27 mouse cellular contexts compared by ENCODE assay signal in genomic region chr12:98438080-98438479, GRCm38 (mm10).
DNase-seq lines count a peak whose midpoint lies in the region; ATAC-seq and TF ChIP-seq lines count a peak whose summit lies in the region.
"Had no signal": no experiment of that assay in that cellular context is flagged by ENCODE, and none has a peak within 500 bp of the region (broad histone marks: within the 10 kb centered on the region; RNA-seq: fewer than 3 reads in every experiment).

No protein-coding gene starts in this region.

- 78% methylated on average over 2 of the region's 2 CpGs for WGBS in hindbrain, postnatal 0 days
- WGBS in hindbrain, embryonic 13.5 days, result 76% methylated on average over 2 of the region's 2 CpGs
- 10% methylated on average over 2 of the region's 2 CpGs for WGBS in liver, adult 2 months
- 30% methylated on average over 2 of the region's 2 CpGs for WGBS in liver, postnatal 0 days (ENCODE audit: insufficient replicate concordance)
- 26% methylated on average over 2 of the region's 2 CpGs for WGBS in stomach, embryonic 15.5 days

- H3K4me2 ChIP-seq in hindbrain, postnatal 0 days (ENCODE audit: low read depth, low read length), result no peak overlapping the region
- no peak overlapping the region for H3K4me2 ChIP-seq in hindbrain, embryonic 13.5 days
- H3K4me2 ChIP-seq in liver, postnatal 0 days (ENCODE audit: low read depth, low read length), result no peak overlapping the region
- no peak overlapping the region for H3K4me2 ChIP-seq in stomach, embryonic 15.5 days
- H3K4me2 ChIP-seq: embryonic facial prominence, embryonic 15.5 days; forebrain, embryonic 13.5 days; limb, embryonic 13.5 days; liver, embryonic 12.5 days; lung, embryonic 14.5 days; midbrain, embryonic 15.5 days; neural tube, embryonic 15.5 days had no signal

- peaks cover 10% of the 10 kb centered on the region; the same call in 1 of the 2 replicates for H3K36me3 ChIP-seq in hindbrain, postnatal 0 days (ENCODE audit: insufficient read depth, low read length)
- H3K36me3 ChIP-seq in hindbrain, embryonic 13.5 days, result peaks cover 48% of the 10 kb centered on the region
- no peaks in the 10 kb centered on the region for H3K36me3 ChIP-seq in liver, adult 2 months (ENCODE audit: control insufficient read depth, insufficient read depth, low read length)
- no peaks in the 10 kb centered on the region for H3K36me3 ChIP-seq in liver, postnatal 0 days (replicated peaks; ENCODE audit: insufficient read depth, low read length)
- no peaks in the 10 kb centered on the region for H3K36me3 ChIP-seq in stomach, embryonic 15.5 days
- H3K36me3 ChIP-seq: embryonic facial prominence, embryonic 15.5 days; limb, embryonic 13.5 days; liver, embryonic 12.5 days had no signal

- no peaks in the 10 kb centered on the region for H3K9me3 ChIP-seq in hindbrain, postnatal 0 days (ENCODE audit: low read length)
- H3K9me3 ChIP-seq in hindbrain, embryonic 13.5 days, result no peaks in the 10 kb centered on the region
- no peaks in the 10 kb centered on the region for H3K9me3 ChIP-seq in liver, postnatal 0 days (ENCODE audit: low read length)
- H3K9me3 ChIP-seq in stomach, embryonic 15.5 days, result no peaks in the 10 kb centered on the region
- H3K9me3 ChIP-seq: embryonic facial prominence, embryonic 10.5 days; embryonic facial prominence, embryonic 15.5 days; forebrain, embryonic 13.5 days; limb, embryonic 13.5 days; liver, embryonic 12.5 days; midbrain, embryonic 10.5 days; midbrain, embryonic 15.5 days; neural tube, embryonic 15.5 days had no signal

- H3K4me3 ChIP-seq in hindbrain, postnatal 0 days (ENCODE audit: low read length), result no peak overlapping the region
- H3K4me3 ChIP-seq in hindbrain, embryonic 13.5 days, result no peak overlapping the region
- no peak overlapping the region for H3K4me3 ChIP-seq in liver, adult 2 months (ENCODE audit: insufficient read depth, low read depth, low read length)
- H3K4me3 ChIP-seq in liver, postnatal 0 days (ENCODE audit: low read depth, low read length), result no peak overlapping the region
- no peak overlapping the region for H3K4me3 ChIP-seq in stomach, embryonic 15.5 days (replicated peaks)
- H3K4me3 ChIP-seq: embryonic facial prominence, embryonic 10.5 days; embryonic facial prominence, embryonic 15.5 days; forebrain, embryonic 13.5 days; layer of hippocampus, adult 2 months; limb, embryonic 13.5 days; liver, embryonic 12.5 days; midbrain, embryonic 10.5 days; midbrain, embryonic 15.5 days; neural tube, embryonic 15.5 days had no signal

- no peak for TF ChIP-seq CTCF in hindbrain, postnatal 0 days (IDR thresholded peaks at IDR 0.05; ENCODE audit: low read depth)
- TF ChIP-seq CTCF in liver, adult 2 months (IDR thresholded peaks at IDR 0.05; ENCODE audit: low read depth, low read length), result no peak
- TF ChIP-seq CTCF in liver, postnatal 0 days (IDR thresholded peaks at IDR 0.05; ENCODE audit: low read depth), result no peak

- TF ChIP-seq EP300 in liver, postnatal 0 days (IDR thresholded peaks at IDR 0.05; ENCODE audit: low read depth), result no peak

- DNase-seq in hindbrain, postnatal 0 days (ENCODE audit: low spot score), result no peak
- DNase-seq in liver, adult 2 months (ENCODE audit: extremely low read depth, low read depth, low spot score), result peak; percentile 86
- no peak for DNase-seq in liver, postnatal 0 days
- peak; percentile 28 for DNase-seq in lung, postnatal 25 days (ENCODE audit: low spot score)
- no peak for DNase-seq in cerebellum, adult 9-11 months
- DNase-seq: B cell, adult 2 months; cerebellum, adult 2 months; cerebellum, postnatal 25 days; gastrocnemius, postnatal 14 days; heart, postnatal 14 days; lung, embryonic 14.5 days; retina, postnatal 1 day; right cerebral cortex, postnatal 14 days; thymus, adult 2 months; thymus, postnatal 36 days had no signal

- no peak overlapping the region for H3K9ac ChIP-seq in hindbrain, postnatal 0 days (replicated peaks; ENCODE audit: low read length)
- H3K9ac ChIP-seq in hindbrain, embryonic 13.5 days, result no peak overlapping the region
- H3K9ac ChIP-seq in liver, adult 2 months (ENCODE audit: low read depth, low read length), result no peak overlapping the region
- H3K9ac ChIP-seq in liver, postnatal 0 days (replicated peaks), result no peak overlapping the region
- no peak overlapping the region for H3K9ac ChIP-seq in stomach, embryonic 15.5 days
- H3K9ac ChIP-seq: embryonic facial prominence, embryonic 15.5 days; forebrain, embryonic 13.5 days; limb, embryonic 13.5 days; liver, embryonic 12.5 days; lung, embryonic 14.5 days; midbrain, embryonic 15.5 days; neural tube, embryonic 15.5 days had no signal

- no peak for TF ChIP-seq POLR2A in liver, adult 2 months (IDR thresholded peaks at IDR 0.05; ENCODE audit: extremely low read depth, insufficient read depth, low read length)

- H3K79me2 ChIP-seq in liver, adult 2 months (ENCODE audit: control insufficient read depth, insufficient read depth, low read length), result no peaks in the 10 kb centered on the region

- H3K27me3 ChIP-seq in hindbrain, postnatal 0 days (ENCODE audit: insufficient read depth, low read length), result no peaks in the 10 kb centered on the region
- H3K27me3 ChIP-seq in hindbrain, embryonic 13.5 days, result no peaks in the 10 kb centered on the region
- H3K27me3 ChIP-seq in liver, adult 2 months (ENCODE audit: control insufficient read depth, insufficient read depth, low read length), result no peaks in the 10 kb centered on the region
- H3K27me3 ChIP-seq in liver, postnatal 0 days (ENCODE audit: insufficient read depth, low read length), result no peaks in the 10 kb centered on the region
- no peaks in the 10 kb centered on the region for H3K27me3 ChIP-seq in stomach, embryonic 15.5 days (replicated peaks)
- H3K27me3 ChIP-seq: embryonic facial prominence, embryonic 15.5 days; forebrain, embryonic 13.5 days; limb, embryonic 13.5 days; liver, embryonic 12.5 days; midbrain, embryonic 15.5 days; neural tube, embryonic 15.5 days had no signal

- peak; percentile 7; the same call in 1 of the 2 replicates for ATAC-seq in hindbrain, postnatal 0 days
- no peak for ATAC-seq in hindbrain, embryonic 13.5 days (ENCODE audit: low FRiP score)
- no peak for ATAC-seq in liver, postnatal 0 days
- ATAC-seq in stomach, embryonic 15.5 days (ENCODE audit: insufficient read depth, low FRiP score, low read depth), result peak; percentile 50; the same call in 1 of the 2 replicates
- ATAC-seq: forebrain, embryonic 13.5 days; intestine, postnatal 0 days; liver, embryonic 12.5 days; midbrain, embryonic 15.5 days had no signal

- no peaks in the 10 kb centered on the region for H3K4me1 ChIP-seq in hindbrain, postnatal 0 days (ENCODE audit: insufficient read depth, low read length)
- no peaks in the 10 kb centered on the region for H3K4me1 ChIP-seq in hindbrain, embryonic 13.5 days (replicated peaks)
- peaks cover 1% of the 10 kb centered on the region; the same call in 1 of the 2 replicates for H3K4me1 ChIP-seq in liver, adult 2 months (ENCODE audit: control insufficient read depth, insufficient read depth, low read length)
- H3K4me1 ChIP-seq in liver, postnatal 0 days (ENCODE audit: insufficient read depth), result no peaks in the 10 kb centered on the region
- H3K4me1 ChIP-seq in stomach, embryonic 15.5 days, result no peaks in the 10 kb centered on the region
- H3K4me1 ChIP-seq: embryonic facial prominence, embryonic 10.5 days; embryonic facial prominence, embryonic 15.5 days; forebrain, embryonic 13.5 days; limb, embryonic 13.5 days; liver, embryonic 12.5 days; midbrain, embryonic 10.5 days; midbrain, embryonic 15.5 days had no signal

- no peak overlapping the region for H3K27ac ChIP-seq in hindbrain, postnatal 0 days
- no peak overlapping the region for H3K27ac ChIP-seq in hindbrain, embryonic 13.5 days
- H3K27ac ChIP-seq in liver, adult 2 months (replicated peaks; ENCODE audit: insufficient read depth, low read depth, low read length), result no peak overlapping the region
- no peak overlapping the region for H3K27ac ChIP-seq in liver, postnatal 0 days (ENCODE audit: low read depth)
- no peak overlapping the region for H3K27ac ChIP-seq in stomach, embryonic 15.5 days
- H3K27ac ChIP-seq: embryonic facial prominence, embryonic 10.5 days; embryonic facial prominence, embryonic 15.5 days; forebrain, embryonic 13.5 days; layer of hippocampus, adult 2 months; limb, embryonic 13.5 days; liver, embryonic 12.5 days; midbrain, embryonic 10.5 days; midbrain, embryonic 15.5 days; neural tube, embryonic 15.5 days had no signal

Comparison
In these comparisons a context has a peak if more than half of its experiments do, and no peak if none do; other contexts are left out.
1. ATAC-seq: peak in hindbrain, postnatal 0 days (single experiment) and stomach, embryonic 15.5 days (single experiment); none in hindbrain, embryonic 13.5 days (single experiment) and liver, postnatal 0 days (single experiment).
2. DNase-seq: peak in liver, adult 2 months (single experiment) and lung, postnatal 25 days (single experiment); none in hindbrain, postnatal 0 days (single experiment), liver, postnatal 0 days (single experiment) and cerebellum, adult 9-11 months (single experiment).